Mouse (Mus musculus): ENCODE results near the gene Hoxa9. TPM values are rescaled to one million over a fixed set of nuclear protein-coding genes. Genes with fewer than 3 reads are reported as not detected.

Hoxa9 gene
- total RNA-seq (2021), result 1 to 10 TPM; 3.9 to 6.8 TPM
- long read RNA-seq, experiment 1, partial matches to known transcripts, result 0 of 4 reads
- long read RNA-seq, experiment 1, other reads (novel, unspliced or antisense), result 2 of 4 reads
- long read RNA-seq, experiment 2, partial matches to known transcripts, result 0 of 9 reads
- long read RNA-seq, experiment 2, other reads (novel, unspliced or antisense), result 3 of 9 reads

- DNase-seq, result peak; percentile 1 to 54
- intact Hi-C loops (cut with DNase I), result no loop called here
Measured at GRCm38 (mm10) chr6:52230516-52231165, at the start of gene Hoxa9. TSS of gene Hoxa9 (minus strand) at chr6:52231089.

GRCm38 (mm10) chr6:52276920-52277319 is 46.0 kb upstream of the Hoxa9 start:
- intact Hi-C loops (cut with DNase I), result no loop called here
- DNase-seq, result no peak

DNA sequence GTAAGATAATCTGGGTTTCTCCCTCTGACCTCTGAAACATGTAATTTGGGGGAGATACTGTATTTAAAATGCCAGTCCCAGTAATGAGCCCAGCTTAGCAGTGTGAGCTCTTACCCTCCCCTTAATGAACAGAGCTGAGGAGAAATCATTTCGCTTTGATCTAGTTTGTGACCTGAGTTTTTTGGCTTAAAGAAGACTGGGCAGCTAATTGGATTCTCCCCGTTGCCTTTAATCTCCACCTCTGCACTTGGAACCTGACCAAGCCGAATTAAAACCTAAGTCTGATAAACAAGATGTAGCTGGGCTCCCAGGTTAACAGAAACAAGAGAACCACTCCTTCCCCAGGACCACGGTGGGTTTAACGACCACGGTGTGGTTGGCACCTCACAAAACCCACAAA is 45.5 kb upstream of the Hoxa9 start:
- DNase-seq, result no peak
- intact Hi-C loops (cut with DNase I), result no loop called here

DNA sequence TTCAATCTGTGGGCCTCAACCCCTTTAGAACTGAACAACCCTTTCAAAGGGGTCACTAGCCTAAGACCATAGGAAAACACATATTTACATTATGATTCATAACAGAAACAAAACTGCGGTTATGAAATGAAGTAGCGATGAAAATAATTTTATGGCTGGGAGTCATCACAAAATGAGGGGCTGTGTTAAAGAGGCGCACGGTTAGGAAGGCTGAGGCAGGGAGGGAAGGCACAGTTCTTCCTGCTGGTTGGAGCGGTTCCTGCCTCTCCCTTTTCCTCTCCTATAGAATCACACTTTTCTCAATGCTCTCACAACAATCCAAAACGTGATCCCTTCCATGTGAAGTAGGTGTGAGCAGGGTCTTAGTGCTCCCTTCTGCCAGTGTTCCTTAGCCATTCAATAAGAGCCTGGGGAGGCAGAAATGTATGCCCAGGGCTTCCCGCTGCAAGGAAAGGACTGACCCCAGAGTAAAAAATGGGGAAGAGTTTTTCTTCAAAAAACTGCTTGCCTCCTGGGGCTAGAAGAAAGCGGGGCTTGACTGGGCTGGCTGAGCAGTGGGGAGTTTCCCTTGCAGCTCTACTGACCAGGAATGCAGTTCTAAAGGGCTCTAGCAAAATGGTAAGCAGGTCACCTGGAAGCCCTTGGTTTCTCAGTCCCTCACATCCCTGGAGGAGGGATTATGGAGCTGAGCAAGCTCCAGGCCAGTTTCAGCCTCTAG is 44.8 kb upstream of the Hoxa9 start:
- intact Hi-C loops (cut with DNase I), result no loop called here
- DNase-seq, result no peak

DNA sequence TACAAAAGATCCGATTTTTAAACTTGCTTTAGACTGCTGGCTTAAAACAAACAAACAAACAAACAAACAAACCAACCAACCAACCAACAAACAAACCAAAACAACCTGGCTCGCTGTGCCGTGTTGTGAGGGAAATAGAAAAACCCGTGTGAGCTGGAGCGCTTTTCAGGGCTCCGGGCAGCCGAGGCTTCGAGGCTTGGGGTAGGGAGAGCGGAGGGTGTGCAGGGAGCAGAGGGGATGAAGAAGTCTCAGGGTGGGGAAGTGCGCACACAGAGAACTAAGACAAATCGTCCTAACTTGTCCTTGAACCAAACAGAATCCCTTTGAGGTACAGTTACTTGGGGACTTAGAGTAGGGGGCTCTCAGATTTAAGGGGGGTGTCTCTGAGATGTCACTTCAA is 43.7 kb upstream of the Hoxa9 start:
- intact Hi-C loops (cut with DNase I), result loop anchor here (5.0 kb wide), 2 partner anchors 33 to 303 kb away; no protein-coding TSS in a partner anchor
- no peak for DNase-seq

GRCm38 (mm10) chr6:52273656-52274280 is 42.9 kb upstream of the Hoxa9 start:
- intact Hi-C loops (cut with DNase I), result loop anchor here (5.0 kb wide), 2 partner anchors 34 to 304 kb away; no protein-coding TSS in a partner anchor
- DNase-seq, result no peak

GRCm38 (mm10) chr6:52272766-52273655 is 42.1 kb upstream of the Hoxa9 start:
- DNase-seq, result no peak
- intact Hi-C loops (cut with DNase I), result loop anchor here (5.0 kb wide), 2 partner anchors 34 to 304 kb away; no protein-coding TSS in a partner anchor

DNA sequence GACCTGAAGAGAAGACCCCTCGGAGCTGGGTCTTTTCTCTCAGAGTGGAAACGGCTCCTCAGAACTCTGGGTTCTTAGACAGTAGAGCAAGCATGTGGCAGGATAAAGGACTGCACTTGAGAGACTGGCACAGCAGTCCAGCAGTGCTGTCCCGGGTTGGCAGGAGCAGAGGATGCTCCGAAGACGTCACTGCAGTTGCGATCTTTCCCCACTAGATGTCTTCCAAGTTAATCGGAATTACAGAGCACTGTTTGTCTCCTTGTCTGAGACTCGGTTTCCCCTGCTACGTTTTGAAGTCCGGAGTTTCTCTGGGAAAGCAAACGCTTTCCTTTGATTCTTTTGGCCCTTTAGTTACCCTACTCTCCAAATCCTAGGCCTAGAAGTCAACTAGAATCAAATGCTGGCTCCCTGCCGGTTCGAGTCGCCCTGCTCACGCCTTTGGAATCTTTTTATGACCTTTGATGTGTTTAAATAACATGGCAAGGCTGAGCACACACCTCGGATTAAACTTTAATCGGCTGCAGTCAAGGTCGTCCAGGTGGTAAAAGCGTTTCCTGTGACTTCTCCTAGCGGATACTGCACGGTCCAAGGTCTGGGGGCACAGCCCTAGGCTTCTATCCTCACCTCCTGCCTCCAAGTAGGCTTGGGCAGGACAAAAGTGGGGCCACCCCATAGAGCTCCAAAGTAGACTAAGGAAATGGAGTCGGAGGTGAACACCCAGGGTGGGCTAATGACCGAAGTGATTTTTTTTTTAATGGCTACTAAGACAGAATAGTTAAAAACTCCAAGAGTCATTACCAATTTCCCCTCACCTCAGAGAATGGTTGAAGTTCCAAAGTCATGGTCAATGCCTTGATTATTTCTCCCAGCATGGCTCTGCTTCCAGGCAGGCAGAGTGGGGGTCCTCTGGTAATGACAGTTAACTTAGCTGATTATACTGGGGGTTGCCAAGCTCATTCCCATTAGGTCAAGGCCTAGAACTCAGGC is 39.9 kb upstream of the Hoxa9 start:
- DNase-seq, result peak in 1 of 2 experiments; percentile 52
- intact Hi-C loops (cut with DNase I), result loop anchor here (5.0 kb wide), 2 partner anchors 37 to 307 kb away; no protein-coding TSS in a partner anchor

DNA sequence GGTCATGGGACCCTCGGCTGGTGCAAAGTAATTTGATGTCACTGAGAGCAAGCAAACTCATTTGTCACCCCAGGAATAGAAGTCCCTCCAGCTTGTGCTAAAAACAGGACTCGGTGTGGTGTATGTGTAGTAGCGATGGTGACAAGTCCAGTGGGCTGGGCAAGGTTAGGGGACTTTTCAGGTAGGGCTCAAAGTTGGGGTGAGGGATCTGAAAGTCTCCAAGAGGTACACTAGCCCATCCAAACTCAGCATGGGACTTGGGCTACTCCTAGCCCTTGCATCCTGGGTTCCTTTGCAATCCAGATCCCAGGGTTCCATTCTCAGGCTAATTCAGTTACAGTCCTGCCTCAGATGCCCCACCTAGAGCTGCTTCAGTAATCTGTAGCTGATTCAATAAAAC is 37.9 kb upstream of the Hoxa9 start:
- intact Hi-C loops (cut with DNase I), result loop anchor here (5.0 kb wide), 1 partner anchor 49 kb away; no protein-coding TSS in a partner anchor

GRCm38 (mm10) chr6:52268341-52268740 is 37.5 kb upstream of the Hoxa9 start:
- DNase-seq, result no peak
- intact Hi-C loops (cut with DNase I), result loop anchor here (5.0 kb wide), 1 partner anchor 49 kb away; no protein-coding TSS in a partner anchor

More for the DNA sequence above, 37.9 kb upstream of the Hoxa9 start:
- no peak for DNase-seq

- intact Hi-C loops (cut with DNase I), result loop anchor here (5.0 kb wide), 1 partner anchor 50 kb away; no protein-coding TSS in a partner anchor
Measured at GRCm38 (mm10) chr6:52267691-52268090, 36.8 kb upstream of the Hoxa9 start.

DNA sequence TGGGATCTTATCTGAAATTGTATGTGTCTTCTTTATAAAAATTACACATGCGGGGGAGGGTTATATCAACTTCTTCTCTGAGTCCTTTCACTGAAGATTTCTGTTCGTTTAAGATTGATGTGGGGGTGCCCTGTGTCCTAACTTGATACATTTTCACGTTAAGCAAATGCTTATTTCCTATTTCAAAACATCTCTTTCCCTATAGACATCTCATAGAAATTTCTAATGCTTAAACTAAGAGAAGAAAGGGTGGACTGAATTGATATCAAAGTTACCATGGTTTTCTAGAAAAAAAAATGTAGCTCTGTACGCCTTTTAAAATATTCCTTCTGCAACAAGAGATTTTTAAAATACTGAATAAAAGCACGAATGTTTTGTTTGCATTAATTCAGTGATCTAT is 36.3 kb upstream of the Hoxa9 start:
- intact Hi-C loops (cut with DNase I), result loop anchor here (5.0 kb wide), 1 partner anchor 50 kb away; no protein-coding TSS in a partner anchor
- DNase-seq, result no peak

More at GRCm38 (mm10) chr6:52267691-52268090, 36.8 kb upstream of the Hoxa9 start:
- no peak for DNase-seq

DNA sequence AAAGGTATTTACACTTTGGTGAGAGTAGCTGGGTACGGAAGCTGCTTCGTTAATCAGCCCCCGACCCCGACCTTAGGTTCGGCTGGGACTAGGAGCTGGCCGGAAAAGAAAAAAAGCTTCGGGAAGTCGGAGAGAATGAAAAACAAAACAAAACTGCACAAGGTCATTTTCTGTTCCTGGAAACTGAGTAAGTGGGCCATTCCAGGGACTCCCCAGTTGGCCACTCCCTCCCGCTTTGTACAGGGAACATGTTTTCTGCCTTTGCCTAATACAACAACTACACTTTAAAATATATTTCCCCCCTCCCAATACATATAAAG is 35.7 kb upstream of the Hoxa9 start:
- intact Hi-C loops (cut with DNase I), result loop anchor here (5.0 kb wide), 1 partner anchor 51 kb away; no protein-coding TSS in a partner anchor
- no peak for DNase-seq

- no peak for DNase-seq
- intact Hi-C loops (cut with DNase I), result loop anchor here (5.0 kb wide), 1 partner anchor 51 kb away; no protein-coding TSS in a partner anchor
Measured at GRCm38 (mm10) chr6:52265913-52266665, 35.2 kb upstream of the Hoxa9 start.

- no peak for DNase-seq
- intact Hi-C loops (cut with DNase I), result loop anchor here (5.0 kb wide), 1 partner anchor 52 kb away; no protein-coding TSS in a partner anchor
Measured at GRCm38 (mm10) chr6:52265306-52265912, 34.5 kb upstream of the Hoxa9 start.

- intact Hi-C loops (cut with DNase I), result no loop called here
- no peak for DNase-seq
Measured at GRCm38 (mm10) chr6:52264106-52264790, 33.4 kb upstream of the Hoxa9 start.

DNA sequence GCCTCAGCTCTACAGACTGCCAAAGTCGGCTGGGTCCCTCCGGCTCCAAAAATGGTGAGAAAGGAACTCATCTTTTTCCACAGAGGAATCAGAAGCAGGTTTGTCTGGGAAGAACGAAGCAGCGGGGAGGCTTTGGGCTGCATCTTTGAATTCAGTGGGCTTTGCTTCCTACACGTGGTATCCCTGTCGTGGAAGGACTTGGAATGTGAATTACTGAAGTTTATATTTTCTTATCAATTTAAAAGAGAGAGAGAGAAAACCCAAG is 32.4 kb upstream of the Hoxa9 start:
- intact Hi-C loops (cut with DNase I), result no loop called here
- no peak for DNase-seq

Measured in gastrocnemius, postnatal 36 days (tissue).